Mouse (Mus musculus) MEL-GATA-1-ER (cell line): ENCODE data around the gene Cactin.

Experiments
- DNase-seq: peaks from one replicate; pipeline ENCODE4 v3.0.0-alpha.2; 2012; ENCODE audit warnings: low read depth; ENCODE audit errors: extremely low read depth

Cactin gene

DNA sequence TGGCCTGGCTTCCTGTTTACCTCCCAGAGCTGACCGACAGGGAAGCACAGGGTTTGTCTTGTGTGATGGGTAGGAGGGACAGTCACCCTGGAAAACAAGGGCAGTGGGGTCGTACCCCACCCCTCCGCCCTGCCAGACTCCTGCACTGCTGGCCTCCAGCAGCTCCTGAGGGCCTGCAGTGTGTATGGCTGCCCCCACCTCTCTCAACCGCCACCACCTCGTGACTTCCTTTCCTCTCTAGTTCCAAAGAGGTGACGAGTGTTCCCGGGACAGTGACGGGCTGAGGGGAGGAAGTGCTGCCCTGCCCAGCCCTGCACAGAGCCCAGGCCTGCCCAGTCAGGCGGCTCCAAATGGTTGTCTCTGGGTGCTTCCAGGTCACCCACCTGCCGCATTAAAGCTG is 23.1 kb upstream of the Cactin start:
- no peak for DNase-seq

DNA sequence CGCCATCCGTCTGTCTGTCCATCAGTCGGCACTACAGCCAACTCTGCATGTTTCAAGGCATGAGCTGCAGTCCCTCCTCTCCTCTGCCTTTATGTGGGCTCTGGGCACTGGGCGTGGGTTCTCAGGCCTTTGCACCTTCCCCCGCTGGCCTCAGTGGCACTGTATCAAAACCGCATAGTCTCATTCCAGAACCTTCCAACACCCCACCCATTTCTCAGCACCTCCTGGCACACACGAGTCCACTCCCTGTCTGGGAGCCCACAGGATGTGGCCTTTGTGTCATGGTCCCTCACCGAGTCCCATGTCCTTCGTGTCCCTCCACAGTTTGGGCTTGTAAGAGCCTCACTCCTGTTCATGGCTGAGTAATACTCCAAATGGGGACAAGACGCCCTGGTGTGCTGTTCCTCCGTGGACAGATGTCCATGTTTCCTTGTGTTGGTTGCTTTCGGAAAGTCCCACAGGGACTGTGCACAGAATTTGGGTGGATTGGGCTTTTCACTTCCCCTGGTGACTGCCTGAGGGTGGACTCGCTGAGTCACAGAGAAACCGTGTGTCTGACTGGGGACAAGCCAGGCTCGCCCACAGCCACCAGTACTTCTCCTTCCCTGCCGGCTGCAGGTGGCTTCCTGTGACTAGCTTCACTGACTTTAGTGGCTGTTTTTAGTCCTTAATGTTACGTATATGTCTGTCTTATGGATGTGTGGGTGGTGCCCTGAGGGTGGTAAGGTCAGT is 22.4 kb upstream of the Cactin start:
- no peak for DNase-seq

DNA sequence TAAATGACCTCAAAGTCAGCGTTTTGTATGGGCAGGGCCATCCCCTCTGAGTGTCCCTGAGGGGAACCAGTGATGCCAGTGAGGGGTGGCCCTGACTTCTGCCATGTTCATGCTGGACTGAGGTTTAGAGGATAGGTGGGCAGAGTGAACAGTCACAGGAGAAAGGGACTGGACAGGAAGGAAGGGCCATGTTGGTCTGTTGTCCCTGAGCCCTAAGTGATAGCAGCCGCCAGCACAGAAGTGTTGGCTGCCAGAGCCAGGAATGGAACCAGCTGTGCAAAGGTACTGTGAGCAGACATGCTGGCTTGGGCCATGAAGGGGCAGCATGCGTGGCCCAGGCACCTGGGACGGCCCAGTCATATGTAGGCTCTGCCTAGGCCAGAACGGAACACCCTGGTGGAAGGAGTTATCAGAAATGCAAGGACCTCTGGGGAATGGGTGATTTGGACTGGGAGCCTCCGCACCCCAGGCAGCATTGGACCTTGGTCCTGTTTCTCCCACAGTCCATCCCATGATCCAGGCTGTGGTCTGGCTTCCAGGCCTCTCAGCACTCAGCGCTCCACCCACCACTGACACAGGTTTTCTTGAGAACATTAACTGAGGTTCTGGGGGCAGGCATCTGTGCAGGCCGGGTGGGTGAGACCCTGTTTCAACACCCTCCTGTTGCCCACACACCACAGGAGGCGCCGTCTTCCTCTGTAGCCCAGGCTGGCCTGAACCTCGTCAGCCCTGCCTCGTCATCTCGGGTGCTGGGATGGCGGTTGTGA is 21.1 kb upstream of the Cactin start:
- no peak for DNase-seq

DNA sequence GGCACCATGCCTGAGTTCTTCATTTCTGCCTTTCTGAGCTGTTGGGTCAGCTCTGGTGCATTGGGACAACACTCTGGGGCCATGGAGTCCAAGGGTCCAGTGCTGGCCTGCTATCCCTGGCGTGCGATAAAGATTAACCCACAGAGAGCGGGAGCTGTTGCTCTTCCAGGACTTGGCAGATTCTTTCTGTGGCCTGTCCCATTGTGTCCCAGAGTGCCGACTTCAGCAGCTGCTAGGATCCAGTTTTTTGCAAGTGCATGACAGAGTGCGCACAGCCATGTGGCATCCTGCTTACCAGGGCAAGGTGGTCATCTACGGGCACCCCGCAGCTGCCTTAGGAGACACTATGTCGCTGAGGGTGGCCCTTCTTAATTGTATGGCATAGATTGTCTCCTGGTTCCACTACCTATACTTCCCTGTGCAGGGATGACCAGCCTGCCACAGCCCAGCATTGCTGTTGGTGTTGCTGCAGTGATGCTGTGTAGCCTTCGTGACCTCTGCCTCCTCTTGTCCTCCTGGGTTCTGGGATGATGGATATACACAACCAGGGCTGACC is 20.5 kb upstream of the Cactin start:
- DNase-seq: no peak

DNA sequence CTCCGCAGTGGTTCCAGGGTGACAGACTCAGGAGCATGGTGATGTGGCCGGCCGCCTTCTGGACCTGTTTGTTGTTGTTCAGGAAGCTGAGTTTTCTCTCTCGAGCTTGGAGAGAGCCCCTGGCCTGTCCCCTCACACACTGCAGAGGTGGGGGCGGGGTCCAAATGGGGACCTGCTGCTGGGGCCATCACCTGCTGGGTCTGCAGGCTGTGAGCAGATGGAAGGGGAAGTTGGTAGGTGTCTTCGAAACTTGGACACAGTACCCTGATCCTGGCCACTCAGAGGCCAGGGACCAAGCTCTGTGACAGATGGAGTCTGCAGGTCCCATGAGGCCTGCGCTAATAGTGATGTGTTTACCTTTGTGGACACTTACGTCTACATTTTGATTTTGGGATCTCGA is 19.6 kb upstream of the Cactin start:
- no peak for DNase-seq

DNA sequence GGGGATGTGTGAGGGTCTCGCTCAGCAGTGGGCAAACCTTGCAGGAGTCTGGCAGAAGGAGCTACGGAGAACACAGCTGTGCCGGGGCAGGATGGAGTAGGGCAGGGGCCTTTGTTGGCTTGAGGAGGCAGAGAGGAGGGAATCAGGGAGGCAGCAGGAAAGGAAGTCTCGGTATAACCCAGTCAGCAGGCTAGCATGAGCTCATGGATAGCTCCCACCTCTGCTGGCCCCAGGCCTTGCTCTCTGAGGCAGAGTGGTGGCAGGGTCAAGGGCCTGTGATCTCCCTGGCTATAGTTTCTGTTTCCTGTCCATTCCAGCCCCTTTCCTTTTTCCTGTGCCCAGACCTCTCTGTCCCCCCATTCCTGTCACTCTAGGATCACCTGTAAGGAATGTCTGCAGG is 18.6 kb upstream of the Cactin start:
- DNase-seq: no peak

DNA sequence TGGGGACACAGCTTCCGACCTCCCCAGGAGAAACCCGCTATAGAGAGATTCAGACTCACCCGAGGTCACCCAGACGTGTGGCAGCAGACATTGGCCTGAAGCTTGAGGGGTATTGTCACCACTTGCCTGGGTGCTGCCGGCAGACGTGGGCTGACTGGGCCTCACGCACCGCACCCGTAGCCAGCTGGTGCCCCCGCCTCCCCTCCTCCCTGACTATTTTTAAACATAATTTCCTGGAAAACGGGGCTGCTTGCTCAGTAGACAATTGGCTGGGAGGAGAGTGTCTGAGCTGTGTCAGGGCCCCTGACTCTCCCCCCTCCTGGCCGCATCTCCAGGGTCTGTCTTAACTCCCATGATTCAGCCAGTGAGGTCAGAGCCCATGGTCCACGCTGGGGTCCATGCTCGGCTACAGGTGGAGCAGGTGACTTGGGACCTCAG is 18.1 kb upstream of the Cactin start:
- no peak for DNase-seq

DNA sequence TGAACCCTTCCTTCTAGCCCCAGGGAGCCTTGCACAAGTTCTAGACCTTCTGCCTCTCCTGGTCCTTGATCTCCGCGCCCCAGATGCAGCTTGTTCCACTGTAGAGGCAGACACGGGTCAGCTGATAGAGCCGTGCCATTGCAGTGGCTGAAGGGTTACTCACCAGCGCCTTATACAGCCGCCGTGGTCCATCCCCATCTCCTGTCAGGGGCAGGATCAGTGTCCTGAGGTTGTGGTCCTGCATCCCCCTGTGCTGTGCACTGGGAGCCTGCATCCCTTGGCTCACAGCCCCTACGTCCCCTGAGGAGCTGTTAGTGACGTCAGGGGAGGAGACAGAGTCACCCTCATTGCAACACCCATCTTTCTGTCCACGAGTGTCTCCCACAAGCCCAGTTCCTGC is 17.6 kb upstream of the Cactin start:
- DNase-seq: no peak

DNA sequence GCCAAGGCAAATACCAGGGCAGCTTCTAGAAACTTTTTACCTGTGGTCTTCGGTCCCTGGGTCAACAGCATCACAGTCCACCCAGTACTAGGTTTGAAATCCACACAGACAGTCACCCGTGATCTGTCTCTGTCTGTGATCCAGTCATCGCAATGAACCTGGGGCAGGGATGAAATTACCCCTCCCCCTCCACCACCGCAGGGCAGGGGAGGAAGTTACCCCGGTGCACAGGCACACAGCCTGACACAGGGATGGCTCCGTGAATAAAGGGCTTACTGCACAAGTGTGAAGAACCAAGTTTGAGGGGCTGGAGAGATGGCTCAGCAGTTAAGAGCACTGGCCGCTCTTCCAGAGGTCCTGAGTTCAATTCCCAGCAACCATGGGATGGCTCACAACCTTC is 17.1 kb upstream of the Cactin start:
- no peak for DNase-seq

DNA sequence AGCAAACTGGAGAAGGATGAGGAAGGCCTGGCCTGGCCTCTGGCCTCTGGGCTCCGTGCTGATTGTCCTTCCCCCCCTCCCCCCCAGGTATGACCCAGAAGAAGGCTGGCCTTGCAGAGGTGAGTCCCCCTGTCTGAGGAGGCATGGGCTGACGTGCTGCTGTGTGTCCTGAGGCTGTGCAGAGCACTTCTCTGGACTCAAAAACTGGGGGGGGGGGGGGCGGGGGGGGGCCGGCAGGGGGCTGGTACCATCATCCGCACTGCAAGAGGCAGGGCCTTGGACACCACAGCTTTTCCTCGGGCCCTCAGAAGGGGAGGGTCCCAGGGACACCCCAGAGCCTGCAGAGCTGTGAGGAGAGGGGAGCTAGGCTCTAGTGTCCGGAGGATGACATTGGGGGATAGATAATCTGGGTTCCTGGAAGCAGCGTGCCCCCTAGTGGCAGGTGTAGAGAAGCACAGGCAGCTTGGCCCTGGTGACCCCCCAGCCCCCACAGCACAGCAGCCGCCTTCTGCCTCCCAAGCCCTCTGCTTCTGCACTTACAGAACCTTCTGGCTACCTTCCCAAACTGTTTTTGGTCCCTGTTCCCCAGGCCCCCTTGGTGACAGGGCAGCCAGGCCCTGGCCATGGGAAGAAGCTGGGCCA is 16.2 kb upstream of the Cactin start:
- DNase-seq: no peak

DNA sequence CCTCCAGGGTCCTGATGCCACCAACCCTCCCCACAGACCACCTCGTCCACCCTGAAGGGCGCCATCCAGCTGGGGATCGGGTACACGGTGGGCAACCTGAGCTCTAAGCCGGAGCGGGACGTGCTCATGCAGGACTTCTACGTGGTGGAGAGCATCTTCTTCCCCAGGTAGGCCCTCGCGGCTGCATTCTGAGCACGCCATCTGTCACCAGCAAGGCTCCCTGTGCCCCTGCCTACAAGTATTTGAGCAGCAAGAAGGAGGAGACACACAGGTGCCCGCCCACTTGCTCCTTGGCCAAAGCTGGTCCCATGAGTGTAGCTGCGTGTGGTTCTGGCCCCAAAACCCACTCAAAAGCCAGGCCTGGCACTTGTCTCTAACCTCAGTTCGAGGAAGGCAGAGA is 15.2 kb upstream of the Cactin start:
- no peak for DNase-seq

DNA sequence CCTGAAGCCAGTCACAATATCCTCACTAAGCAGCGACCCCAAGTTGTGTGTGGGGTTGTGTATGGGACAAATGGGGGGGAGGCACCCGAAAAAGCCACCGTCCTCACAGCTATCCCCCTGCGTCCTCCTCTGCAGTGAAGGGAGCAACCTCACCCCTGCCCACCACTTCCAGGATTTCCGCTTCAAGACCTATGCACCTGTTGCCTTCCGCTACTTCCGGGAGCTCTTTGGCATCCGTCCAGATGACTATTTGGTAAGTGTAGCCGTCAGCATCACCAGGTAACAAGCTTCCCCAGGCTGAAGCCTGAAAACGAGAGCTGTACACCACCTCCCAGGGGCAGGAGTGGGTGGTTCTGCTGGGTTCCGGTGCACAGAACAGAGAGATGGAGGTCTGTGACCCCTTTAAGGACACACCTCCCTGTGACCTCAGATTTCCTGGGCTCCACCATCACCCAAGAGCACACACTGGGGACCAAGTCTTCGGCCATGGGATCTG is 14.7 kb upstream of the Cactin start:
- no peak for DNase-seq

DNA sequence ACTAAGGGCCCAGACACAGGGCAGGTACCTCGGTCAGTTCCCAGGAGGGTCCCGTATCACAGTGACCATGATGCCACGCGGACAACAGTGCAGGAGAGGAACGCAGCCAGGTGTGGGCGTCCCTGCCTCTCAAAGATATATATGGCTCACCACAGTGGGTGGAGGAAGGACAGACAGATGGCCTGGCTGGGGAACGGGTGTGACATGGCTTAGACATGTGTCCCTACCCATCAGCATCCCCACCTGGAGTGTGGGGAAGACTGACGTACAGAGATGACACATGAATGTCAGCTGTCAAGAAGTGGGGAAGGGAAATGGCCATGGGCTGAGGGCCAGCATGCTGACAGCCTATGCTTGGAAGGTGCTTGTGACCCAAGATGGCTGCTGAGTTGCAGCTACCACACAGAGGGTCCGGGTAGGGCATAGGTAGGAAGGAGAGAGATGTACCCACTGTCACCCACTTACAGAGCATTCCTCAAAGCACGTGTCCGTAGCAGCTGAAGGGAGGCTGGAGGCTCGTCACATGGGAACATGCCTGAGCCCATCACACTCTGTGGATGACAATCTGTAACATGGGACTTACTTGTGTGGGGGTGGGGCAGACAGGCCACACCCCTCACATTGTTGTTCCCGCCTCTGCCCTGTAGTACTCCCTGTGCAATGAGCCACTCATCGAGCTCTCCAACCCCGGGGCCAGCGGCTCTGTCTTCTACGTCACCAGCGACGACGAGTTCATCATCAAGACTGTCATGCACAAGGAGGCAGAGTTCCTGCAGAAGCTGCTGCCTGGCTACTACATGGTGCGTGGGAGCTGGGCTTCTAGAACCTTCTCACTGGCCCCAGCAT is 13.8 kb upstream of the Cactin start:
- DNase-seq: no peak

DNA sequence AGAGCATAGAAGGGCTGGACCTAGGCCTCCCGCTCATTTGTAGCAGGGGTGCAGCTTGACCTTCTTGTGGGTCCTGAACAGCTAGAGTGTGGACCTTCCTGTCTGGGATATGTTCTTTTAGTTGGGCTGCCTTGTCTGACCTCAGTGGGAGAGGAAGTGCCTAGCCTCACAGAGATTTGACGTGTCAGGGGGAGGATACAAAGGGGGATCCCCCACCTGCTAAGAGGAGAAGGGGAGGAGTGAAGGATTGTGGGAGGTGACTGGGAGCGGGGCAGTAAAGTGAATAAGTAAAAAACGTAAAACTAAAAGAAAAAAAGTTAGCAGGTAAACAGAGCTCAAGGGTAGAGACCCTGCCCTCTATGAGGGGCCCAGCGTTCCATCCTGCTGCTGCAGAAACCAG is 11.3 kb upstream of the Cactin start:
- DNase-seq: no peak

DNA sequence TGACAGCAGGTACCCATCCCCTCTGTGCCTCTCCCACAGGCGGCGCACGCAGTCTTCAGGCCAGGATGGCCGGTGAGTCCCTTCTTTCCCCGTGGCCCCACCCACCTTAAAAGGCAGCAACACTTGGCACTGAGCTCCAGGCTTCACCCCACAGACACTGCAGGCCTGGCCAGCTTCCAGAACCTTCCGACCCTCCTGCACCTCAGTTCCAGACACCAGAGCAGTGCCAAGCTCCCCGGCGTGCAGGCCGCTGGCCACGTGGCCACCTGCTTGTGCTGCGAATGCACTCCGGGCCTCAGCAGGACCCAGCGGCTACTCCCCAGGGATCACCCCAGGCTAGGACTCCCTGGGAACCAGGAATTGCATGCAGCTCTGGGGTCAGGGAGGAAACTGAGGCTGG is 7.3 kb upstream of the Cactin start:
- no peak for DNase-seq

DNA sequence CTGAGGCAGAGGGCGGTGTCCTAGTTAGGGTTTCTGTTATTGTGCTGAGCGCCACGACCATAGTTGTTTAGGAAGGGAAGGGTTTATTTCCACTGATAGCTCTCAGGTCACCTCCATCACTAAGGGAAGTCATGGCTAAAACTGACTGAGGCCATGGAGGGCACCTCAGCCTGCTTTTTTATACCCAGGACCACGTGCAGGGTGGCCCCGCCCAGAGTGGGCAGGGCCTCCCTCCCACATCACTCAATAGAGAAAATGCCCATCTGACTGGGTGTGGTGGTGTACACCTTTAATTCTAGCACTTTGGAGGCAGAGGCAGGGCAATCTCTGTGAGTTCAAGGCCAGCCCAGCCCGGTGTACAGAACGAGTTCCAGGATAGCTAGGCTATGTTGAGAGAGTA is 6.7 kb upstream of the Cactin start:
- DNase-seq: no peak

DNA sequence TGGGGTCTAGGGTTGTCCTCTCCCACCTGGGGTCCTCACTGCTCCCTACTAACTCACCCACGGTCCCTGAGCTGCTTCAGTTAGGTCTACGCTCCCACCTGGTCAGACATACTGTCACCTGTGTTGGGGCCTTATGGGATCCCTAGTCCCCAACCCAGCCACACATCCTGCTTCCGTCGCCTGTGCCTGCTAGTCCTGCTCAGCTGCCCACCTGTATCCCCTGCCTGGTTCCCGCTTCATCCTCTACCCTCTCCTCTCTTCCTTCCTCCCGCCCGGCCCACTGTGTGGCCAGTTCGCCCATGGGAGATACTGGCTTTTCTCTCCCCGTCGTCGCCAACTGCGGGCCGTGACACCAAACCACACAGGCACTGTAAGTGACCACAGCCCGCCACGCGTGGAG is 5.3 kb upstream of the Cactin start:
- DNase-seq: no peak

DNA sequence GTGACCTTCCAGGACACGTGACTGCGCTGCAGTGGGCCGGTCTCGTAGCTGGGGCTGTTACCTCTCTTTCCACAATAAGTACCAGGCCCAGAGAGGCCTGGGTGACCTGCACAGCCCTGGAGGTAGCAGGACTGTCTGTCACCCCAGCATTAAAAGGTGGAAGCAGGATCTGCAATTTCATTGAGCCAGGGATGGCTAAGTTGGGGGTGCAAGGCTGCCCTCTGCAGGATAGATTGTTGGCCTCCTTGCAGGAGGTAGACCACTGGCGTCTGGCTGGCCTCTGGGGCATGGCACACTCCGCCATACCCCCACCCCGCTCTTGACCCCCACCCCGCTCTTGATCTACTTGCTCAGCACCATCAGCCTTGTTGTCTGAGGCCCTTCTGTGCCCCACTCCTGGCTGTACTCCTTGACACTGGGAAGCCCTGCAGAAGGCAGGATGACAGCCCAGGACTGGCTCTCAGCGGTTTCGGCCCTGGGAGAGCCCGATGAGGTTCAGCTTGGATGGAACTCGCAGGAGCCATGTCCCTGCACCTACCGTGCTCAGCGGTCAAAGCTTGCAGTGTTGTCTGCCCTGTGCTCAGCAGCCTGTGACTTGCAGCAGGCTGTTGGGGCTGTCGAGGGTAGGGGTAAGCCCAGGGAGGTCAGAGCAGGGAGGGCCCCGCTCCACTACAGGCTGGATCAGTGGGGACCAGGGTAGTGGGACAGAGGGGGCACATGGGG is 4.4 kb upstream of the Cactin start:
- no peak for DNase-seq

DNA sequence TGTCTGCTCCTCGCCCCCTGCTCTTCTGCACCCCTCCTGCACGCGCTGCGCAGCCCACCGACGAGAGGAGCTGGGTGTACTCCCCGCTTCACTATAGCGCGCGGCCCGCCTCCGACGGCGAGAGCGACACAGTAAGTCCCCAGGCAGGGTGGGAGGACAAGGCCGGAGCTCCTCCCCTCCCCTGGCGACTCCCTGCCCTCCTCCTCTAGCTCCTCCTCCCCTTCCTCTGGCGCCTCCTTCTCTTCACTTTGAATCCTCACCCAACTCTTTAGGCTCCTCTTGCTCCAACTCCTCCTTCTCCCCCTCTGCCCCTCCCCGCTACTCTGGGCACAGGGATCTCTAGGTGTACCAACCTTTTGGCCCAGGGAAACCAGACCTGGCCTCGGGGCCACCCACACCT is 3.6 kb upstream of the Cactin start:
- no peak for DNase-seq

DNA sequence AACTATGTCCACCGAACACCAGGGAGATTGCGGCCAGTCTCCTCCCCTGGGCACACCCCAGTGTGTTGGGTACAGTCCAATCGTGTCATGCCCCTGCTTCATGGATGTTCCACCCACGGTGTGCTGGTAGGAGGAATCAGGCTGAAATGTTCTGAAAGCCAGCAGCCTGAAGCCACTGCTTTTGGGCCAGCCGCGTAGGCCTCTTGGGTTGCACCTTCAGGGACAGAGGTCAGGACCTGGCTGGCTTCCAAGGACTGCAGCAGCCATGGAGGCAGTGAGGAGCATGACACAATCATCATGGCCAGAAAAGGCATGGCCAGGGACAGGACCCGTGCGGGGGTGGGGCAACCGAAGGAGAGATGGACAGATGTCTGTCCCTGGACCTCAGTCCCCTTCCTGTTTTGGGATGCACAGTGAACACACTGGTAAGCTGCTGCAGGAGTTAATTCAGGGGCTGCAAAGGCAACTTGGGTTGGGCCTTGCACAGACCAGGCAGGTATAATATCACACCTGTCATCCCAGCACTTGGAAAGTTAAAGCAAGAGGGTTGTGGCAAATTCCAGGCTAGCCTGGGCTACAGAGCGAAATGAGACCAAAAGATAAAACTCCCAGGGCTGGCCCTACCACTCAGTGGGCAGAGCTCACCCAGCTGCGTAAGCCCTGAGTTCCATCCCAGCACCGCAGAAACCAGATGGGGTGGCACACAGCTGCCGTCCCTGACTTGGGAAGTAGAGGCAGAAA is 2.1 kb upstream of the Cactin start:
- no peak for DNase-seq
